Mouse (Mus musculus): Measurements from ENCODE around the gene Xrcc2. TPM values are rescaled to one million over a fixed set of nuclear protein-coding genes. Genes with fewer than 3 reads are reported as not detected.
A peak's percentile ranks its signal among the peaks of the same experiment; 100 is the strongest.

The Xrcc2 gene
- total and polyA plus RNA-seq, 3 experiments: 22.8 to 34.1 TPM; not detected in 1

- TF ChIP-seq POLR2AphosphoS5 (IDR thresholded peaks at IDR 0.05; ENCODE audit: borderline replicate concordance, low read depth, low read length): no peak
- TF ChIP-seq TBP (IDR thresholded peaks at IDR 0.05; ENCODE audit: low read depth, low read length): peak; percentile 82
- peak; percentile 84 for TF ChIP-seq NRF1 (IDR thresholded peaks at IDR 0.05; ENCODE audit: insufficient read depth, low read depth, low read length, poor library complexity, severe bottlenecking)
- TF ChIP-seq MYC (IDR thresholded peaks at IDR 0.05; ENCODE audit: low read depth, low read length): 0 out of 2 replicates have a peak, but pooled peaks have one; percentile 31
Measured at GRCm38 (mm10) chr5:25705567-25706349, at the start of gene Xrcc2 (continued).

- H3K4me3 ChIP-seq (ENCODE audit: control insufficient read depth in 1 of 2, insufficient read depth in 1 of 2, low read depth in 2 of 2, low read length in 2 of 2): no peak overlapping the region
- peaks cover 0 to 9% of the 10 kb centered on the region in 2 experiments; a peak in 2 of 4 replicates for H3K36me3 ChIP-seq (ENCODE audit: control insufficient read depth in 1 of 2, insufficient read depth in 2 of 2, low read length in 2 of 2)
- no peak overlapping the region for H3K27ac ChIP-seq (ENCODE audit: control insufficient read depth, low read depth, low read length)
- no peaks in the 10 kb centered on the region for H3K79me2 ChIP-seq (ENCODE audit: control insufficient read depth, insufficient read depth, low read length, poor library complexity)
- H3K9me3 ChIP-seq (replicated peaks; ENCODE audit: insufficient read depth, low read length): no peaks in the 10 kb centered on the region
- no peaks in the 10 kb centered on the region for H3K27me3 ChIP-seq (ENCODE audit: control insufficient read depth in 1 of 2, insufficient read depth in 2 of 2, low read length in 2 of 2)
- no peak for TF ChIP-seq MEF2A (IDR thresholded peaks at IDR 0.05; ENCODE audit: extremely low read depth, insufficient replicate concordance, low read depth, low read length, poor library complexity, severe bottlenecking)
- no peak for TF ChIP-seq GABPA (IDR thresholded peaks at IDR 0.05; ENCODE audit: low read depth, low read length)
- TF ChIP-seq MAX (IDR thresholded peaks at IDR 0.05; ENCODE audit: low read length): 0 out of 2 replicates have a peak, but pooled peaks have one; percentile 19
- TF ChIP-seq GATA1 (IDR thresholded peaks at IDR 0.05; ENCODE audit: low read depth, low read length): peak; percentile 31; the same call in 1 of the 2 replicates
- no peak overlapping the region for H3K9ac ChIP-seq (ENCODE audit: control insufficient read depth, low read depth, low read length, poor library complexity, severe bottlenecking)
- peak; percentile 78 for DNase-seq (ENCODE audit: low read depth, low spot score)
- H3K4me1 ChIP-seq (ENCODE audit: control insufficient read depth in 1 of 2, insufficient read depth in 2 of 2, low read length in 2 of 2): peaks cover 0 to 5% of the 10 kb centered on the region in 2 experiments; a peak in 1 of 4 replicates
Measured at GRCm38 (mm10) chr5:25754236-25754766, 48.7 kb upstream of the Xrcc2 start.

GRCm38 (mm10) chr5:25753556-25754235, 48.1 kb upstream of the Xrcc2 start:
- no peaks in the 10 kb centered on the region for H3K27me3 ChIP-seq (ENCODE audit: control insufficient read depth in 1 of 2, insufficient read depth in 2 of 2, low read length in 2 of 2)
- H3K9me3 ChIP-seq (replicated peaks; ENCODE audit: insufficient read depth, low read length): no peaks in the 10 kb centered on the region
- H3K9ac ChIP-seq (ENCODE audit: control insufficient read depth, low read depth, low read length, poor library complexity, severe bottlenecking): no peak overlapping the region
- H3K36me3 ChIP-seq (ENCODE audit: control insufficient read depth in 1 of 2, insufficient read depth in 2 of 2, low read length in 2 of 2): peaks cover 0 to 6% of the 10 kb centered on the region in 2 experiments; a peak in 2 of 4 replicates
- H3K79me2 ChIP-seq (ENCODE audit: control insufficient read depth, insufficient read depth, low read length, poor library complexity): no peaks in the 10 kb centered on the region
- no peak for DNase-seq (ENCODE audit: low read depth, low spot score)
- H3K27ac ChIP-seq (ENCODE audit: control insufficient read depth, low read depth, low read length): no peak overlapping the region
- H3K4me3 ChIP-seq (ENCODE audit: control insufficient read depth in 1 of 2, insufficient read depth in 1 of 2, low read depth in 2 of 2, low read length in 2 of 2): no peak overlapping the region
- peaks cover 0 to 5% of the 10 kb centered on the region in 2 experiments; a peak in 1 of 4 replicates for H3K4me1 ChIP-seq (ENCODE audit: control insufficient read depth in 1 of 2, insufficient read depth in 2 of 2, low read length in 2 of 2)
- TF ChIP-seq NRF1 (IDR thresholded peaks at IDR 0.05; ENCODE audit: insufficient read depth, low read depth, low read length, poor library complexity, severe bottlenecking) (no peak), KAT2A (conservative IDR thresholded peaks at IDR 0.05; ENCODE audit: low read depth, low read length) (no peak), CHD1 (IDR thresholded peaks at IDR 0.05; ENCODE audit: low read depth, low read length) (no peak), BHLHE40 (IDR thresholded peaks at IDR 0.05; ENCODE audit: borderline replicate concordance, low read depth, low read length) (no peak), JUND (IDR thresholded peaks at IDR 0.05; ENCODE audit: low read depth, low read length) (no peak), MXI1 (IDR thresholded peaks at IDR 0.05; ENCODE audit: low read depth, low read length) (no peak), TCF12 (IDR thresholded peaks at IDR 0.05; ENCODE audit: low read depth, low read length) (no peak), MYC (IDR thresholded peaks at IDR 0.05; ENCODE audit: low read depth, low read length) (no peak), RCOR1 (IDR thresholded peaks at IDR 0.05; ENCODE audit: low read depth, low read length) (no peak), ZKSCAN1 (IDR thresholded peaks at IDR 0.05; ENCODE audit: low read depth, low read length) (no peak), NELFE (IDR thresholded peaks at IDR 0.05; ENCODE audit: low read depth, low read length) (no peak), ETS1 (IDR thresholded peaks at IDR 0.05; ENCODE audit: low read depth, low read length) (no peak), MEF2A (IDR thresholded peaks at IDR 0.05; ENCODE audit: extremely low read depth, insufficient replicate concordance, low read depth, low read length, poor library complexity, severe bottlenecking) (no peak), MYB (IDR thresholded peaks at IDR 0.05; ENCODE audit: low read depth, low read length) (no peak), RAD21 (IDR thresholded peaks at IDR 0.05; ENCODE audit: low read depth, low read length) (no peak), USF1 (IDR thresholded peaks at IDR 0.05; ENCODE audit: low read depth, low read length) (no peak), MAFK (IDR thresholded peaks at IDR 0.05; ENCODE audit: borderline replicate concordance, low read depth, low read length) (no peak), CTCF (IDR thresholded peaks at IDR 0.05 in 2 of 3, conservative IDR thresholded peaks at IDR 0.05 in 1 of 3; ENCODE audit: control insufficient read depth in 1 of 3, insufficient read depth in 1 of 3, low read depth in 2 of 3, low read length in 3 of 3, poor library complexity in 1 of 3, severe bottlenecking in 1 of 3) (no peak), SIN3A (IDR thresholded peaks at IDR 0.05; ENCODE audit: low read length) (no peak), CHD2 (IDR thresholded peaks at IDR 0.05; ENCODE audit: low read length) (no peak)

Data from MEL (cell line).